Mouse (Mus musculus) cerebellum, adult 18-20 months (tissue): ENCODE measurements around the gene Cnrip1.
"Not testable (repeated sequence)": the region's sequence is repeated elsewhere in the genome, so short reads cannot be mapped to it uniquely, and the experiment has no call there.

ENCODE experiments used
- DNase-seq, 2 experiments: peaks; one replicate each; pipeline ENCODE4 v3.0.0; 2021

The Cnrip1 gene

GRCm38 (mm10) chr11:17051545-17052475 lies at the start of gene Cnrip1, which contains the start of gene Plek:
Gene Cnrip1, plus strand, starts transcription at chr11:17051586.
Gene Plek, minus strand, starts transcription at chr11:17052381.
- DNase-seq: peak; percentile 88

GRCm38 (mm10) chr11:17002739-17003373 lies 48.5 kb upstream of the Cnrip1 start:
- no peak for DNase-seq

DNA sequence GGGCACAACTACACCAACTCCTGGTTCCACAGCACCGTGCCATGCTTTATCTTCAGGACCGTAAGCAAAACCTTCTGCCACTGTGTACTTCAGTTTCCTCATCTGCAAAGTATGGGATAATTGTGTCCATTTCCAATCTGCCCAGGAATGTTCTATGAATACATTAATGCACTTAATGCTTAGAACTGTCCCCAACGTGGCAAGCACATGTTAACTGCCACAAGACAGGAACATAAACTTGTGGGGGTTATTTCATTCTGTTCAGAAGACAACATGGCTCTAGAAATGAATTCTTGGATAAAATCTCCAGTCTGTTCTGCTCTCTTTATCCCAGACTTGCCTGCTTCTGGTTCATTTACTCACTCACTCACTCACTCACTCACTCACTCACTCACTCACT lies 47.6 kb upstream of the Cnrip1 start:
- DNase-seq: no peak

DNA sequence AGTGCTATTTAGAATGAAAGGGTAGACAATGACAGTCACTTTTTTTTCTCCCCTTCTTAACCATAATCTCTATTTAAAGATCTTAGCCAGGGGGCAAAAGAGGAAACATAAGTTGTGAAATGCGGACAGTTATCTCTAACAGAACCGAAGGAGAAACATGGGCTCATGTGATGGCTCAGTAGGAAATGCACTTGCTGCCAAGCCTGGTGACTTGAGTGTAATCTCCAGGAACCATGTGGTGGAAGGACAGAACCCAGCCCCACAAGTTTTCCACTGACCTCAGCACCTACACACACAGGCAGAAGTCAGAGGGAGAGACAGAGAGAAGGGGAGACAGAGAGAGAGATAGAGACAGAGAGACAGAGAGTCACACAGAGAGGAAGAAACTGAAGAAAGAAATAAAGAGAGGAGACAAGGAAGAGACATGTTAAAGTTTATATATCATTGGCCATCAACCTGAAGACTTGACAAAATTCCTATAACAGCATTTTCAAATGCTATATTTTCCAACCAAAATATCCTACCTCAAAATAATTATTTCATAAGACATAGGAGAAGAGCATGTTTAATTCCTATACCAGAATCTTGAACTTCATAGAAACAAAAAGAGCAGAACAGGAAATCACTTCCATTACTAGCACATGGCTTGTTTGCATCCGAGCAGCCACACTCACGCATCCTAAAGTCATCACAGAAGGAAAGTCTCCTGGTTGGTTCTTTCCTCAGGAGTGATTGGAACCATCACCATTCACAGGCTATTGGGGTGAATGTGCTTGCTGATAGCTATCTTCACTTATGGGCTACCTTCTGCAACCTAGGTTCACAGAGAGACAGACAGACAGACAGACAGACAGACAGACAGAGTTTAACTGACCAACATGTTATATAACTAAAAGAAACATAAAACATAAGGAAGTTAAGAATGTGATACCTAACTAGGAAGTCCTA lies 46.2 kb upstream of the Cnrip1 start:
- DNase-seq: no peak

DNA sequence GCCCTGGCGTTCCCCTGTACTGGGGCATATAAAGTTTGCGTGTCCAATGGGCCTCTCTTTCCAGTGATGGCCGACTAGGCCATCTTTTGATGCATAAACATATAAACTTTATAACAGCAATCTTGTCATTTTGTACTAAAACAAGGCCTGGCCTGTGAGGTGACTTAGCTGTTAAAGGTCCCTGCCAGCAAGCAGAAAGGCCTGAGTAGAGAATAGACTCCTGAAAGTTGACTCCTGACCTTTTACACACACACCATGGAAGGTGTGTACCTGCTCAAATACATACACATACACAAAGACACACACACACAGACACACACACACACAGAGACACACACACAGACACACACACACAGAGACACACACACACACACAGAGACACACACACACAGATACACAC lies 44.9 kb upstream of the Cnrip1 start:
- not testable (repeated sequence) for DNase-seq

DNA sequence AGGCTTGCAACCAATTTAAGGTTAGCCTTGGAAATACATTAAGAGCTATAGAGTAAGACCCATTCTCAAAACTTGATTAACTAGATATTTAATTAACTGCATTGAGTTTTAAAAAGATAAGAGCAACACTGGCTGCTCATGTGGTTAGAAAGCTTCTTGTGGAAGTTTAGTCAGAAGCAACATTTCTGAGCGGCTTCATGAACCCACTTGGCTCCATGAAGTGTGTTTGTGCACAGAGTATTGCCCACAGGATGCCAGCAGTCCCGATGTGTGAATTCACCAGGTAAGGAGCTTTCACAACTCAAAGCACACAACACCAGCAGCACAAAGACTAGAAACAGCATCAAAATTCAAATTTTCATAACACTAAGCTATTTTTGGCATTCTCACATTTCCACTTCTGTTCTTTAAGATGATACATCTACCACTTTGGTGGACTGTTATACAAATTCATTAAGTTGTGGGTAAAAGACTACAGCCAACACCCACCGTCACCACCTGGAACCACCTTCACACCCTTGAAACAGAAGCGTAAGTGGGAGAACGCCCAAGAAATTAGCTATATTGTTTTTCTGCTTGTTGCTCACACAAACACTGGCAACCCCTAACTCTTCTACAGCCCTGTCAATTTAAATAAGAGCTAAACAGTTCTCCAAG lies 43.7 kb upstream of the Cnrip1 start:
- no peak for DNase-seq

GRCm38 (mm10) chr11:17008498-17008941 lies 42.9 kb upstream of the Cnrip1 start:
- no peak for DNase-seq

DNA sequence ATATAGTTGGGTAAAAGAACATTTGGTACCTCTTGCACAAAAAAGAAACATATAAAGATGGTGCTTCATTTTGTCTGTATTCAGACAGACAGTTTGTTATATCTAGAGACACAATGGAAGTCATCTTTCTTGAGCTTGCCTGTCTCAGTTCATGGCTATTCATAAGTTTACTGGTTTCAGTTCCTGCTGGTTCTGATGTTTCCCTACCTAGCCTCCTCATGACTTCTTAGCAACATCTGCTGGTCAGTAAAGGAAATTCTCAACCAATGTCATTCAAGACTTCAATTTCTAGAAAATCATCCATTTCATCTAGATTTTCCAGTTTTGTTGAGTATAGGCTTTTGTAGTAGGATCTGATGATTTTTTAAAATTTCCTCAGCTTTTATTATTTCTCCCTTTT lies 38.4 kb upstream of the Cnrip1 start:
- no peak for DNase-seq

DNA sequence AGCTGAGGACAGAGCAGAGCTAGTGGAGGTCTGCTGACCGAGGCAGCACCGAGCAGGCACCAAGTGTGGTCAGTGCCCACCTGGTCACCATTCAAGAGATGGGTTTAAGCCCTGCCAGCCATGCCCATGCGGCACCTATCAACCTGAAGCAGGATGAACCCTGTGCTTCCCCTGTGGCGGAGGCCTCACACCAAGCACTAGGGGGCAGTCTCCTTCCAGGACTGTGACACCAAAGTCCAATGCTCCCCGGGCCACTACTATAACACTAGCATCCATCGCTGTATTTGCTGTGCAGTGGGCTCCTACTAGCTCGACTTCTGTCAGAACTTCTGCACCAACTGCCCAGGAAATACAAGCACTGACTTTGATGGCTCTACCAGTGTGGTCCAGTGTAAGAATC lies 32.1 kb upstream of the Cnrip1 start:
- no peak for DNase-seq

- peak; percentile 21 to 51 for DNase-seq
Observed at GRCm38 (mm10) chr11:17023206-17023605, 28.2 kb upstream of the Cnrip1 start.

DNA sequence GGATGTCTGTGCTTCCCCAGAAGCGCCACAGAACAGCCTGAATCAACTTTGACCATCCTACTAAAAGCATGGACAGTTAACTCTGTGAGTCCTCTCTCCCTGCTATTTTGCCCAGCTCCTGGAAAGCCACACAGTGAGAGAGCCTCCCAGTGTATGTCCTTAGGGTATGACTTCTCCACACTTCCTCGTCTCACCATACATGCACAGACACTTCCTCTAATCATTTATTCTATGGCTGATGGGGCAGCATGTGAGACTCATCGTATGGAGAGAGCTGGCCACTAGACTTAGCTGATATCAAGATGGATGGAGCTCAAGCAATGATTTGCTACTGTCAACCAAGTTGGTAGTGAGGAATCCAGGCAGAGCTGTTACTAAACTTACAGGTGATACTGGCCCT lies 27.4 kb upstream of the Cnrip1 start:
- no peak for DNase-seq

DNA sequence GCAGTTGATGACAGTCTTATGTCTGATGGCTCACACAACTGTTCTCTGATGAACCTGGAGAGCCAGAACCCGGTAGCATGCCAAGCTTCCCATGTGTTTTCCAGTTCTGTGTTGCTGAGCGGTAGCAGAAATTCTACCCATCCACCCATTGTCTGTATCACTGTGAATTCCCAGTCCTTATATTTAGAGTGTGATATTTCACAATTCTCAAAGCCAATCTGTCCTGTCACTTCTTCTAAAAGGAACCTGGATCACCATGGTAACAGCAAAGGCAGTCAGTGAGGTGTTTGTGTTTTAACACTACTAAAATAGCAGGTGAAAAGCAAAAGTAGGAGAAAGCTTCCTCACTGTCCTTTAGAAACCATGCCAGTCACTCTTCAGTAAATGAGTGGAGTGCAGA lies 5.6 kb upstream of the Cnrip1 start:
- DNase-seq: no peak

DNA sequence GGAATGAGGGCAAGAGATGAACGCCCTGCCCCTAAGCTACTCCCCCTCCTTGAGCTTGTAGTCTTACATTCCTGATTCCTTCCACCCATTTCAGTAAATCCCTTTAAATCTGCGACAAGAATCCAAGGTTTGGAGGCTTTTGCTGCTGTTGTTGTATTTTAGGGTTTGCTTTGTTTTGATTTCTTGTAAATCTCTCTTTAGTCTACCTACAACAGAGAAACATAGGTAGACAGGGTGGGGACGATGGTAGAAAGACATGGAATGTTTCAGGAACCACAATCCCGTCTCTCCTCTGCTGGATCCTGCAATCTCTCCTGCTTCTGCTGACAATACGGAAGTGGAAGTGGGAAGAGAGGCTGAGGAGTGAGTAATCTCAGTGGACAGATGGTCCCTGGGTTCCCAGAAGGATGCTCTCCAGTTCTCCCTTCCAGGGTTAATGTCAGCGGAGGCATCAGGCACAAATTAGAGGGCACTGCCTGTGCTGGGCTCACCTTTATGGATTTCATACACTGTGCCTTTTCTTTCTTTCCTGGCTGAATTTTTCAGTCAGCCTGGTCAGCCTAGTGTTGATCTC lies 1.2 kb downstream of the Cnrip1 start:
- DNase-seq: peak; percentile 71 to 83

GRCm38 (mm10) chr11:17069360-17069759 lies 18.0 kb downstream of the Cnrip1 start:
- not testable (repeated sequence) for DNase-seq

- DNase-seq: no peak
Observed at GRCm38 (mm10) chr11:17075656-17076055, 24.3 kb downstream of the Cnrip1 start.

DNA sequence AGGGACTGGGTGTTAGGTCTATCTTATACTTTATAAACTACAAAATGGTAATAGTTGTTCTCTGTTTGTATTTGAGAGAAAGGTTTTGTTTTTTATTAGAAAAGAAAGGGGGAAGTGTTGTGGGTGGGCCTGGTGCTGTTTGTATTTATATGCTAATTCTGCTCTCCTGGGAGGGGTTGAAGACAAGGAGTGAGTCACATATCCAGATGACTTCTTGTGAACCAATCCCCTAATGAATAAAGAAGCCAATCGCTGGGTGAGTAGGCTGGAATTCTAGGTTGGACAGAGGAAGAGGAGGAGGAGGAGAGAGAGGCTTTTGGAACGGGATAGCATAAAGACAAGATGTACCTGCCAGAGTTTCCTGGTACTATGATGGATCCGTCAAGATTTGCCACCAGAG lies 30.7 kb downstream of the Cnrip1 start:
- no peak for DNase-seq

GRCm38 (mm10) chr11:17082953-17083352 lies 31.6 kb downstream of the Cnrip1 start:
- peak in 1 of 2 experiments; percentile 13 for DNase-seq

GRCm38 (mm10) chr11:17083455-17083854 lies 32.1 kb downstream of the Cnrip1 start:
- DNase-seq: no peak

GRCm38 (mm10) chr11:17083866-17084265 lies 32.5 kb downstream of the Cnrip1 start:
- peak in 1 of 2 experiments; percentile 8 for DNase-seq

DNA sequence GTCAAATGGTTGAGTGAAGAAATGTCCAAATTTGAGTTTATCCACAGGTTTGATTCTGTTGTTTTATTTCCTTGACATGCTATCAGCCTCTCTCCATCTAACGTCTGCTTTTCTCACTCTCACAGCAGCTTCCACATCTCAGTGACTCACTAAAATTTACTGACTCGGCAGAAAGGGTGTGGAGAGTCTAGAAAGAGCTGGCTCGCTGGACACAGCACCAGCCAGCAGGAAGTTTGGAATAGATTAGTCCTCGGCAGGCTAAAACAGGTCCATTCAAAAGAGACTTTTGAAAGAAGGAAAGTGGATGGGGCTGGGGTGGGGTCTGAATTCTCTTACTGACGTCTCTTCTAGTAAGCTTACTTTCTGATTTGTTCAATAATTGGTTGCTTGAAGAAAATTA lies 34.7 kb downstream of the Cnrip1 start:
- DNase-seq: no peak

- DNase-seq: no peak
Observed at GRCm38 (mm10) chr11:17106936-17107335, 55.5 kb downstream of the Cnrip1 start.

DNA sequence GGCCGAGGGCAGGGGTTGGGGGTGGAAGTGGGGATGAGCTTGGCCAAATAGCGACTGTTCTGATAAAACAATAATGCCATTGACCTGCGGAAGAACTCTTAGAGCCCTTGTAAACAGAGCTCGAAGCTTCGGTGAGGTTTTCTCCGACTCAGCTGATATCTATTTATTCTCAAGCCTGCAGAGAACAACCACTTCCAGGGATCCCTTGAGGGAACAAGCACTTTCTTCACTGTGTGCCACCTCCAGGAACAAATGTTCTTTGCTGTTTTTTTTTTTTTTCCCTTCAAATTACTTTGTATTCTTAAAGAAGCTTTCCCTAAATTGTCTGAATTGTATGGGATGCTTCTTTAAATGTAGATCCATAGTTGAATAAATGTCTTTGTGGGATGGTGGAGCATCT lies 56.0 kb downstream of the Cnrip1 start:
- DNase-seq: no peak
